Mouse (Mus musculus) gastrocnemius, postnatal 4 days (tissue): ENCODE measurements at regions not wholly inside any gene's neighbourhood (a gene's known extent, or its start where the extent isn't known, plus 50 kb on each side); places are given as distances from the start of the nearest gene placed in this dataset.

Source experiments
- DNase-seq, 2 experiments: peaks; one replicate each; pipeline ENCODE4 v3.0.0; 2021 to 2022; ENCODE audit warnings: low spot score in 2 of 2, mixed read lengths in 2 of 2

- no peak for DNase-seq
Observed at GRCm38 (mm10) chr10:67669066-67669465, 120.3 kb upstream of the Ado start.

- DNase-seq: no peak
Observed at GRCm38 (mm10) chr10:67663028-67663427, 114.3 kb upstream of the Ado start.

- no peak for DNase-seq
Observed at GRCm38 (mm10) chr10:67661666-67662065, 112.9 kb upstream of the Ado start.

GRCm38 (mm10) chr10:67658005-67658545 lies 109.3 kb upstream of the Ado start:
- no peak for DNase-seq

- DNase-seq: no peak
Observed at GRCm38 (mm10) chr10:67657305-67657704, 108.5 kb upstream of the Ado start.

- peak in 1 of 2 experiments; percentile 33 for DNase-seq
Observed at GRCm38 (mm10) chr10:67654518-67654917, 105.8 kb upstream of the Ado start.

- no peak for DNase-seq
Observed at GRCm38 (mm10) chr10:67652300-67652699, 103.5 kb upstream of the Ado start.

- no peak for DNase-seq
Observed at GRCm38 (mm10) chr10:67651386-67651785, 102.6 kb upstream of the Ado start.

- DNase-seq: peak in 1 of 2 experiments; percentile 44
Observed at GRCm38 (mm10) chr10:67647777-67648727, 99.3 kb upstream of the Ado start.

- no peak for DNase-seq
Observed at GRCm38 (mm10) chr10:67646659-67647559, 98.2 kb upstream of the Ado start.

GRCm38 (mm10) chr10:67645821-67646220 lies 97.1 kb upstream of the Ado start:
- DNase-seq: no peak

- DNase-seq: no peak
Observed at GRCm38 (mm10) chr10:67644280-67644679, 95.5 kb upstream of the Ado start.

GRCm38 (mm10) chr10:67643685-67644084 lies 94.9 kb upstream of the Ado start:
- no peak for DNase-seq

- no peak for DNase-seq
Observed at GRCm38 (mm10) chr10:67637339-67637738, 88.6 kb upstream of the Ado start.

- DNase-seq: no peak
Observed at GRCm38 (mm10) chr10:67636569-67636968, 87.8 kb upstream of the Ado start.

GRCm38 (mm10) chr10:67634795-67635194 lies 86.0 kb upstream of the Ado start:
- no peak for DNase-seq

- no peak for DNase-seq
Observed at GRCm38 (mm10) chr10:67633063-67633462, 84.3 kb upstream of the Ado start.

GRCm38 (mm10) chr10:67623338-67623737 lies 74.6 kb upstream of the Ado start:
- DNase-seq: no peak

- DNase-seq: no peak
Observed at GRCm38 (mm10) chr10:67620018-67620417, 71.3 kb upstream of the Ado start.

- DNase-seq: no peak
Observed at GRCm38 (mm10) chr10:67618112-67618511, 69.4 kb upstream of the Ado start.

- DNase-seq: no peak
Observed at GRCm38 (mm10) chr10:67615016-67615415, 66.3 kb upstream of the Ado start.

GRCm38 (mm10) chr10:67610689-67611088 lies 61.9 kb upstream of the Ado start:
- DNase-seq: no peak
